Mouse (Mus musculus): ENCODE measurements around the gene Stx18.

Gene Stx18

DNA sequence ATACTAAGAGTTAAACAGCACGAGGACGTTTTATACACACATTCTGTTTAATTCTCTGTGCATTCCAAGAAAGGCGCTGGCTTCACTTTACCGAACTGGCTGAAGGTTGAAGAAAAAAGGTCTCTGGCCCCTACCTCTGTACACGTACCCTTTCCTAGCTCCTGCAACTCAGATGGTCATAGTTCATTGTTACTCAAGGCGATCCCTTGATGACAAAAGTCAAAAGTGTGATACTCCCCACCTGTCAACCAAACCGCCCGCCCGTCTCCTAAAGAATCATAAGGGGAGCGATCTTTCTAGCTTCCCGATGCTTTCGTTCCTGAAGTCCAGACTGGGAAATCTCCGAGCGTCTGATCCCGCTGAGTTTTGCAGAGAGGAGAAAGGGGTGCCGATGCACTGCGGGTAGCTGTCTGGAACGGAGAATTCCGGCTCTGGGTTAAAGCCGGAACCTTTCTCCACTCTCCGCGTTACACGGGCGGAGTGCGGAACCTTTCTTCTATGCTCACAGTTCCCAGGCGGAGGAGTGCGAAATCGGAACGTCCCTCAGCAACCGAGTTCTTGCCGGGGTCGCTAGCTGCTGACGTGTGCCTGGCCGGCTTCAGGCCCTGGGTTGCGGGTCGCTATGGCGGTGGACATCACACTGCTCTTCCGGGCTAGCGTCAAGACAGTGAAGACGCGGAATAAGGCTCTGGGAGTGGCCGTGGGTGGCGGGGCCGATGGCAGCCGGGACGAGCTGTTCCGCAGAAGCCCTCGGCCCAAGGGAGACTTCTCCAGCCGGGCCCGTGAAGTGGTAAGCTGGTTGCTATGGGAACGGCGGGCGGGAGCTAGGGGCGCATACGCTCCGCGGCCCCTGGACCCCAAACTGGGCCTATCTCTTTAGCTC is at the start of gene Stx18:
Gene Stx18 (plus strand): TSS at position 33 of the 883 bp plus-strand sequence.
- DNase-seq, result peak; percentile 85 to 88

DNA sequence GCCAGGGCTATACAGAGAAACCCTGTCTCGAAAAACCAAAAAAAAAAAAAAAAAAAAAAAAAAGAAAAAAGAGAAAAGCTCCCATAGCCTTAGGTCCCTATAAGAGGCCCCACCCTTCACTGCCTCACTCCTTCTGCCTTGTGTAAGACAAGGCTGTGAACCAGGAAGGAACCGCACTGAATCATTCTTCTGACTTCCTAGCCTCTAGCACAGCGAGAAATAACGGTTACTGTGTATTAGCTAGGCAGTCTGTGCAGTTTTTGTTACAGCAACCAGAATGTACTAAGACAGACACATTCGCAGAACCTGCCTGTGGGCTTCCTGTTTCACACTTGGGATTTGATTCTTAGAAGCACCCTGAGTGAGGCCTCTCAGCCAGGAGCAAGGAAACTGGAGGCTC is 46.2 kb upstream of the Stx18 start:
- no peak for DNase-seq

DNA sequence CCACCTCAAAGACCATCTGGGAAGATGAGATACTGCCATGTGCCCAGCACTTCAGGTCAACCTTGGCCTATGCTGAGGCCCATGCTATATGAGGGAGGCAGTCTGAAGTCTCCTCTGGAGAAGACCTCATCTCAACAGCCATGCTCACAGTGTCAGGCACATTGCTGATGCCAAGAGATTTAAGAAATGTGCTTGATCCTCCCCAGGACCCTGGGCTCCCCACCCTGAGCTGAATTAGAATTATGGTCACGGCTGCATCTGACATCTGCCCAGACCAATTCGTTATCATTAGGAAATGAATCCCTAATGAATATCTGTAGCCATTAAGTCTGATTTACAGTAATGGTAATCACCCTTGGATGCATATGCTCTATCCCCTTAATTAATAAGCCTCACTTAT is 39.7 kb upstream of the Stx18 start:
- no peak for DNase-seq

DNA sequence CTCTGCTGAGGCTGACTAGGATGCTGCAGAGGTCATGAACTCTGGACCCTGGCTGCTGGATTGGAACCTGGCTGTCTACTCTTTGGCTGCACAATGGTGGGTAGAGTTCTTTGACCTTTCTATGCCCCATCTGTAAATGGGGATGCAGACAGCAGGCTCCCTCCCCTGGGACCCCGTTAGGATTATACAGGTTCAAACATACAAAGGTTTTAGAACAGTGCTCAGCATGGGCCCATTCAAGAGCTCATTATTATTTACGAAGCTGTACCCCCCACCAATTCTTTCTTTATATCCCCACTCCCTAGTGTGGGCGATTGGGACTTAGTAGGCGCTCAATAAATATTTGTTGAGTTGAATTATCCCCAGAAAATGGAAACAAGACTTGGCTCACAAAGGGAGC is 36.0 kb upstream of the Stx18 start:
- DNase-seq, result no peak

DNA sequence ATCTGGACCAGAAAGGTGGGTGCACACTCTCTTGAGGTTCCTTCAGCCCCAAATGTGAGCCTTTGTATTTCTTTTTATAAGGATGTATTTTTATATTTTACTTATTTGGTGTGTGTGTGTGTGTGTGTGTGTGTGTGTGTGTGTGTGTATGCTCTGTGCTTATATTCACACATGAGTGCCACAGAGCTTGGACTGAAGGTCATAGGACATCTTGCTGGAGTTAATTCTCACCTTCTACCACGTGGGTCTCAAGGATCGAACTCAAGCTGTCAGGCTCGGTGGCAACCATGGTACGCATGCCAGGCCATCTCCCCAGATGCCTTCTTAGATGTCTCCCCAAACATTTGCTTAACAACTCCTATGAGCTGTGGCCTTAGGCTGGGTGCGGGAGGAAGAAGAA is 33.8 kb upstream of the Stx18 start:
- no peak for DNase-seq

DNA sequence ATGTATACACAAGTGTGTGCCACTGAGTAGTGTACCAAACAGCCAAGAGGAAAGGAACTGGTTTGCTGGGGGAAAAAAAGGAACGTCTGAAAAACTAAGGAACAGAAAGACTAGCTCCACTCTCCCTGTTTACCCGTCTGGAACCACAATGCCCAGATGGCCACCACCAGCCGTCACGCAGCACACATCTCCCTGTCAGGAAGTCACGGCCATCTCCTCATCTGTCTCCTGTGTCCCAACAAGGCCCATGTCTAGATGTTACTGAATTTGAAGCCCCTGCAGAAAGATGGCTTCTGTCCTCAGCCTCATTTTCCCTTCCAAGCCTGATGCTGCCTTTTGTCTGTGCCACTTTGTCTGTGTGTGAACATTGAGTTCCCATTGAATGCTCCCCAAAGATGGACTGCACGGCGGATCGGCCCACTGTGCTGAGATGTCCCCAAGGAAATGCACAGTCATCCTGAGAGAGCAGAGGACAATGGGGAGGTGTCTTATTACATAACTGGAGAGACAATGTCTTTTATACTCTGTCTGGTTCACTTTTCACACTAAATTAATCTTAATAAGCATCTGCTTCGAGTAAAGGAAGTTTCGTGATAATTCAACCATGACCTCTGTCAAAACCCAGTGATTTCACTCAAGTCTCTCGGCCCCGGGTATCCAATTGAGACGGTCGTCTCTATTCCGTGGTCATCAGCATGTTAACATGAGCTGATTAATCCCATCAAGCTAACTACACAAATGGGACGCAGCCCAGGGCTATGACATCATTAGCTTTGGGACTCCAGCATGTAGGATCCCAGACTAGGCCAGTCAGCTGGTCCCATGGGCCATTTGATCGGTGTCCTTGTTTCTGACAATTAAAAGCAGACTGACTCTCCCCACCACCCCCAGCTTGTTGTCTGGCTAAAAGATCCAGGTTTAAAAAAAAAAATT is 31.9 kb upstream of the Stx18 start:
- DNase-seq, result no peak

DNA sequence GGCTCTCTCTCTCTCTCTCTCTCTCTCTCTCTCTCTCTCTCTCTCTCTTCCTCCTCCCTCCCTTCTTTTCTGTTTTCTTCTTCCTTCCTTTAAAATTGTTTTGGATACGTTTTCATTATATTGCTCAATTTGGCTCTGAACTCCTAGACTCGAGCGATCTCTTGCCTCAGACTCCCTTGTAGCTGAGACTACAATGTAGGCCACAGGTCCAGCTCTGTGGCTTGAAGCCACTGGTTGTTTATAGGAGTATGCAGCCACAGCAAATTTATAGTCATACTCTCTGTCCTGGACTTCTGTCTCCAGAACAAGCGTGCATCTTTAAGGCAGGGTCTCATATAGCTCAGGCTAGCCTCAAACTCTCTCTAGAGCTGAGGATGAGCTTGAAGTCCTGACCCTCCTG is 29.5 kb upstream of the Stx18 start:
- DNase-seq, result no peak

DNA sequence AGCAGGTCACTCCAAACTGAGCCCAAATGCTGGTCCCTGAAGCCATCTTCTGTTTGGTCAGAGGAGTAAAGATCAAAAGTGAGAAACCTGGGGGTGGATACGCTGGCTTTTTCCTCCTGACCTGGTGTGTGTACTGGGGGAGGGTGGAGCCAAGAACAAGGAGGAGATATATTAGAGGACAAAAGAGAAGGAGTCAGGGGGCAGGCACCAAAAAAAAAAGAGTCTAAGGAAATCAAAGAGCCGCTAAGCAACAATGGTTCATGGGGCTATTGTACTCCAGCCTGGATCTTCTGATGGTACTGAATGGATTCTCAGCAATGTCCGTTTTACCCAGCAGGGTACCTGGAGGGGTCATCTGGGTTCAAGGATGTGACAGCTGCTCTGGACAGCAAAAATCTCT is 23.6 kb upstream of the Stx18 start:
- DNase-seq, result no peak

DNA sequence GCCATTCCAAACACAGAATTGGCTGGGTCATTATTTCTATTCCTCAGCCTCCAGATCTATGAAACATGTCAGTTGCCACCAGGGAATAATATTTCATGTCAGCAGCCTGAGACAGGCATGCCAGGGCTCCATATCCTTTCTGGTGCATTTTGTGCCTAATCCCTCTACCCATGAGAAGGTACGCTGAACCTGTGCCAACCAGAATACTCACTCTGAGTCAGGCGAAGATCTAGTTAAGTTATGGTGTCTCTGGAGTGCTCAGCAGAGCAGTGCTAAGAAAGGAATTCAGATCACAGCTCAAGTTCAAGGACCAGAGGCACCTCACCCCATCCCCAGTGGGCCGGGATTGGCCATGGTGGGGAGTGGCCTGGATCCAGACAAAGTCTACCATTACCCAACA is 21.6 kb upstream of the Stx18 start:
- DNase-seq, result no peak

DNA sequence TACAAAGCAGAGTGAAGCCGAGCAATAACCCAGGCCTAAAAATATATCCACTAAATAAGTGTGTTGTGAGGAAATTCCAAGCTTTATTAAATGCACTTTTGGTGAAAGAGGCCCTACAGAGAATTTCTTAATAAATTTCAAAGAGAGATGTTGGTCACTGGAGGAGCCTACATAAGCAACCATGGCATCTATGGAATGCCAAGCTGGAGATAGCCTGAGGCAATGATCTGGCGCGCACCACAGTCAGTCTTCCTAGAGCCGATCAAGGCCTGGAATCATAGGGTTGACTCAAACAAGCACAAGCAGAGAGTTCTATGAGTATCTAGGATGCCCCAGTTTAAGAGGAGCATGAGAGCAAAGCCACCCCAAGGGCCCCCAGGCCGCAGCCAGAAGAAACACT is 10.9 kb upstream of the Stx18 start:
- no peak for DNase-seq

DNA sequence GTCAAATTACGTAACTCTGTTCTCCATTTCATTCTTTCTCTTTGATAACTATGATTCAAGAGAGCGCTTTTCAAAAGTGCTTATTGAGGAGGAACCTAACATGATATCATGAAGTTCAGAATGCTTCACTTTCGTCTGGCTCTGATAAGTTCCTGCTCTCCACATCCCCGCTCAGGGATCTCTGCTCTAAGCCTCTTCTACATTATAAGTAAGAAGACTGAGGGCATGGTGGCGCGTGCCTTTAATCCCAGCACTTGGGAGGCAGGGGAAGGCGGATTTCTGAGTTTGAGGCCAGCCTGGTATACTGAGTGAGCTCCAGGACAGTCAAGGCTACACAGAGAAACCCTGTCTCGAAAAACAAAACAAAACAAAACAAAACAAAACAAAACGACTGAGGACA is 268 bp upstream of the Stx18 start:
- DNase-seq, result peak in 1 of 2 experiments; percentile 11

DNA sequence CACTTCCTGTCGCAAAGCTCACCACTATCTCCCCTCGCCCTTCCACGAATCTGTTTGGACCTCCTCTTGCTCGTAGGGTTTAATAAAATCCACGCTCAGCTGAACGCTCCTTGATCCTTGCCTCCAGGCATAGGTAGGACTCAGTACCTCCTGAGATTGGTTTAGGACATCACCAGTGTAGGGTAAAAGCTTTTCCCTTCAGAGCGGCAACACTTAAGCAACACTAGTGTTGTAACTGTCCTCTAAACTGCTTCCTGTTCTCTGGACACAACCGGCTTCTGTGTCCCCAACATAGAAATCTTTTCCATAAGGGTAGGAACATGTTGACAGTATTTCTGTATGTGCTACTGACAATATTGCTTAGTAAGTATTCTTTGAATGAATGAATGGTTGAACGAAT is 1.3 kb downstream of the Stx18 start:
- DNase-seq, result peak in 1 of 2 experiments; percentile 5

DNA sequence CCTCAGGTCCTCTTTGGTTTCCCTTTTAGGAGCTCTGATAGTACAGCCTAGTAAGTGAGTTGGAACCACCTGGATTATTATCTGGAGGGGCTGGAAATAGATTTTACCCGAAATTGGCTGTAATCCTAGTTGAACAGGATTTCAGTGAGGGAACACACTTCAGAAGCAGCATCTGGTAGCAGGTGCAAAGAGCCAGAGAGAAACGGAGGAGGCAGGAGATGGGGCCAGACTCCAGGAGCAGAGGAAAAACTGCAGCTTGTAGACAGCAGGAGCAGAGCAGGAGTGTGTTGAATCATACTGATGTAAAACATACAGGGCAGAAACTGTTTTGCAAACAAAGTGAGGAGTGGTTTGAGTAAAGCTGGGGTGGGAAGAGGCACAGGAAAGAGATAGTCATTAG is 6.4 kb downstream of the Stx18 start:
- DNase-seq, result no peak

DNA sequence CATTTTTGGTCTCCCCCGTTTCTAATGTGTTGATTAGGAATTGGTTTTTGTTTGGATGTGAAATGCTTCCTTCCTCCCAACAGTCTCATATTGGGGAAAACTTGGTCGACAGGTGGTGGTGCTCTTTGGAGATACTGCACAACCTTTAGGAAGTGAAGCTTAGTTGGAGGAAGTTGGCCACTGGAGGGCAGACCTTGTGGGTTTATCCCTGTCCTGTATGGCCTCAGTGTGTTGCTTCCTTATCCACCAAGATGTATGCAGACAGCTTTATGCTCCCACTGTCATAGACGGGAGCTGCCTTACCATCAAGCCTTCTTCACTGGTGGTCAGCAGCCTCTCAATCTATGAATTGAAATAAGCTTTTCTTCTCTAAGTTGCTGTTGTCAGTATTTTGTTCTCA is 9.6 kb downstream of the Stx18 start:
- DNase-seq, result peak in 1 of 2 experiments; percentile 4

DNA sequence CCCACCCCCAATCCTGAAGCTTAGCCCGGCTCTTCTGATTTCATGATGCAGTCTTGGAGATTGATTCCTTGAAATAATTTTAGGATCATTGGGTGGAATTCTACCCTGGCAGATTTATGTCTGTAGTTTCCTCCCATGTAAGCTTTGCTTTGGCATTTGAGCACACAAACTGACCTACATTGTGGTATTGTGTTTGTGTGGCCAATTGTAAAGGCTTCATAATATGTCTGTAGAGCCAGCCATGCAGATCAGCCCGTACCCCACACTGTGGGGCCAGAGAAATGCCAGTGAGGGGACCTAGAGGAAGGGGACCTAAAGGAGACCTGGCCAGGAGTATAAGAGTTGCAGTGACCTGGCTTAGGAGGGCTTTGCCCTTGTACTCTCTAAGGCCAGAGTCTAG is 22.5 kb downstream of the Stx18 start:
- no peak for DNase-seq

DNA sequence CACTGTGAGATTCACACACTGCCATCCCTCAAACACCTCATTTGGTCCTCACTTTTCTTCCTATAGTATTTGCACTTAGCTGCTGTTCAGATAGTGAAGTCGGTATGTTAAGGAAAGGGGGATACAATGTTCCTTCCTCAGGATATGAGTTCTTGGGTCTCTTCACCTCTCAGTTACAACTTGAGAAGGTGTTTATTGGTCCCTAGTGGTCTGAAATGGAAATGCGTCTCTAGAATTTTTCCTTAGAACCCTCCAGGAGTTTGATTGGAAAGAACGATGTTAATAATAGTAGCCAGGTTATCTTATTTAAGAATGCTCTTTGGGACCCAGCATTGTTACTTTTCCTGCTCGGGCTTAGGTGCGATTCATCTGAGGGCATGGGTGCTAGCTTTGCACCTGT is 24.2 kb downstream of the Stx18 start:
- no peak for DNase-seq

DNA sequence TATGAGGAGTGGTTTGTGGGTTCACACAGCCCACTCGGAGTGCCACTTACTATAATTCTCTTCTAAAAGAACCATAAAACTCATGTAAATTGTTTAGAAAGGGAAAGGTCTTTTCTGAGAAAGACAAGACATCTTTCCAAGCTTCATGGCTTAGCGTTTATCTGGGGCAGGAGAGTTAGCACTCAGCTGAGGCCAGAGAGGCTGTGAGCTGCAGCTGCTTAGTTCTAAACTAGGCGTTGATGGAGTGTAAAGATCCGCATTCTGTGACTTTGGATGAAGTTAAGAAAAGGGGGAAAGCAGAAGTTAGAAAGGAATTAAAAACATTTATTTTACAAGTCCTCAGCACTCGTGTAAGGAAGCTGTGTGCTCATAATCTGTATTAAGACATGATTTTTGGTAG is 24.8 kb downstream of the Stx18 start:
- no peak for DNase-seq

DNA sequence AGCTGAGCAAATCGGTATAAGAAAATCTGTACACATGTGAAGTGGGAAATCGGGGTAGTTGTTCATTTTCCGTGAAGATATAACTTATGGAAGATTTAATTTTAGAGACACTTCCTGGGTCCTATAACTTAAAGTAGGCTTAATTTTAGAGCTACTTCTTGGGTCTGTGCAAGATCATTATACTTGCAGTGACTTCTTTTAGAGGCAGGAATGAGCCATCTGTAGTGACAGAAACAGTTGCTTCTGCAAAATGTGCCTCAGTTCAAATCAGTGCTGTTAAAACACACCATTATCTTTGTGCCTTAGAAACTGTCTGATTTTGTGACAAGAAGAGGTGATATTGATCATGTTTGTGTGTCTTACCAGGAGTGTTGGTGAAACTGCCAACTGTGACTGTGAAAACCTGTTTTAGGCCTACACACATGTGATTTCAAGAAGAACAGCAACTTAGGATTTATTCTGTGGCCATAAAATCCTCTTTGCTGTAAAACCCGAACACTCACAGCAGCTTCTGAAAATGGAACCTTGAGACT is 25.6 kb downstream of the Stx18 start:
- no peak for DNase-seq

DNA sequence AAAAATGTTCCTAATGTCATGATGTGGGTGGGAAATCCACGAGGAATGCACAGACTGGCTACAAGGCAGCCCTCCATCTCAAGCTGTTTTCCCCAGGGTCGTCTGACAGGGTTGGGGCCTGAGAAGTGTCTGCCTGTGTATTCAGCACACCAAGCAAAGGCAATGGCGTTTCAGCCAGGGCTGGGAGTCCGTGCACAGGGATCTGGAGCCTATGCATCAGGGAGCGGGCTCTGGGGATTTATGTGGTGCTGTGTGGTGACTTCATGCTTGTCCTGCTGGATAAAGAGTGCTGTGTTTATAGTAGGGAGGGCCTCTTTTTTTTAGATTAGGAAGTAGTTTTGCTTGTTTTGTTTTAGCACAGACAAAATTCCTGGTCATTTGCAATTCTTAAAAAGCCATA is 26.2 kb downstream of the Stx18 start:
- DNase-seq, result no peak

DNA sequence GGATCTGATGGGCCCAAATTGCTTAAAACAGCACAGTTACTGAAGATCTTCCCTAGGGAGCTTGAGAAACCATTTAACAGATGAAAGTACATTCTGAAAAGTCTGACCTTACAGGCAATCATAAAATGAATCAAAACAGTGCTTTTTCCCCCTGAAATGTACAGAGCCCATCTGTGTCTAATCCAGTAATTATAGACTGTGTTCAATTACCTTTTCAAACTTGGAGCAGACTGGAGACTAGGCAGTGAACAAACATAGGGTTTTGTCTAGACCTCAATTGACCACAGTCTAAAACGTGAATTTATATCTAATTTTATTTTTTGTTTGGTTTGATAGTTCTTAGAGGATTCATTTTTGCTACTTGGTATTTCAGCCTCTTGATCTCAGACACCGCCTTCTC is 26.9 kb downstream of the Stx18 start:
- DNase-seq, result no peak

DNA sequence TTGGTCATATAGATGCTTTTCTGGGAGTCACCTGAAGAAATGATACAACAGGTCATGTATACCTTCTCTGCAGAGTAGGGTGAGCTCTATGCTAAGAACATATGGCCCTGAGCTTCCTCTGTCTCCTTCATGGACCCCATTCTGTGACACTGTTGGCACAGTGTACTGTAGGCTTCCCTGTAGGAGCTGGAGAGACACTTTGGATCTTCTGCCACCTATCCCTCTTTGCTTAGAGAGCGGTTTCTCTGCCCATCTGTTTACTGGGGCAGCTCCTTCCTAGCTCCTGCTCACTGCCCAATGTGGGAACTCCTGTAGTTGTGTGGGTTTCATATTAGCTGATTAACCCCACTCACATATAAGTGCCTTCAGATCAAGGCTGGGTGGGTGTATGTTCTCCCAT is 28.1 kb downstream of the Stx18 start:
- DNase-seq, result no peak

DNA sequence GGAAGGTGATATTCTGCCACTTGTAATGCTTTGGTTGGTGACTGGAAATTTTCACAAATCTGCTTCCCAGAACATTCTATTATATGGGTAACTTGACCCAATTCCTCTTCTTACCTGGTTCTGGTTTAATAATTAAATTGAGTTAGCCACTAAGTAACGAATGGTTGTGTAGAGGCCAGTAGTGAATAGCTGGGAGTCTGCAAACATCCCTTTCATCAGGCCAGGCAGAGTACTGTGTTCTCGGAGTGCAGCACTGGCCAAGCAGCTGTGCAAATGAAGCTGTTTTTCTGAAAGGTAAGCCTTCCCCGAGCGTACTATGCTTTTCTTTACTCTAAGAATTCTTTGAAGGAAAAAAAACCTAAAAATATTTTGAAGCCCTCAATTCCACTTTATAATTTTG is 37.8 kb downstream of the Stx18 start:
- DNase-seq, result no peak

DNA sequence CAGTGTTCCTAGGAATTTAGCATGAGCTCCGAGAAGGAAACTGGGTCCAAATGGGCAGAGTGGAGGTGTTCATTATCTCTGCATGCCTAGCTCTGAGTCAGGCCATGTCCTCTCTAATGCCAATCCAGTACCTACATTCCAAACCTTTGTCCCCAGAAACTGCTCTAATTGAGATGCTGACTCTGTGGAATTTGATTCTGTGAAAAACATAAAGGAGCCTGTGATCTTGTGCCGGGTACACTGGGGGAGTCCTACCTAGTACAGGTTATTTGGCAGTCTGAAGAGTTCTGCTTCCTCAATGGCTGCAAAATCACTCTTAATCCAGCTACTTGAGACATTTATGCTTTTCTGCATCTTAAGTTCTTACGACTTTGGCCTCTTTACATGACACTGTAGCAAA is 40.0 kb downstream of the Stx18 start:
- DNase-seq, result no peak

DNA sequence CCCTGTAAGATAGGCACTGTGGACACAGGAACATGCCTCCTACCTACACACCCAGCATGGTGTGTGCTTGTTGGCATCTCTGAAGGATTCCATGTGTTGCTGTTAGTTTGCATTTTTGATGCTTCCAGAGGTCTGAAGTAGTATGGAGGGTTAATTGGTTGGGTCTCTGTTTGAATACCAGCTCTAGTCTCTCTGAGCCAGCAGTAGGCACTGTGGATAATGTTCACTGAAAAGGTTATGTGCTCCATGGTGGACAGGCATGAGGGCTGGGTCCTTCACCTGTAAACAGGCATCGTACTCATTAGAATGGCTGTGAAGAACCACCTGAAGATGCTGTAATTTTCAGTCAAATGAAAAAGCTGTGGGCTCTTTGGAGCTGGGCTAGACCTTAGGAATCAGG is 41.9 kb downstream of the Stx18 start:
- DNase-seq, result no peak

Data from lung, adult 18-20 months (tissue).